Mouse (Mus musculus) small intestine, adult 2 months (tissue): Measurements from ENCODE around the gene Rab27a. TPM values are rescaled to one million over a fixed set of nuclear protein-coding genes. Genes with fewer than 3 reads are reported as not detected.
A peak's percentile ranks its signal among the peaks of the same experiment; 100 is the strongest.
"Not testable (repeated sequence)": the region's sequence is repeated elsewhere in the genome, so short reads cannot be mapped to it uniquely, and the experiment has no call there.

Experiments
- H3K27ac ChIP-seq: fragments of 200-500 bp; 2 replicates; pipeline ENCODE4 v1.5.1; 2012; ENCODE audit warnings: low read depth, low read length, control low read depth, inconsistent platforms; ENCODE audit not compliant: insufficient read depth
- H3K27me3 ChIP-seq: fragments of 200-500 bp; 2 replicates; pipeline ENCODE4 v1.6.1; 2012; ENCODE audit warnings: mild to moderate bottlenecking, moderate library complexity, low read length, inconsistent platforms; ENCODE audit not compliant: control insufficient read depth, insufficient read depth
- H3K36me3 ChIP-seq: fragments of 200-500 bp; 2 replicates; pipeline ENCODE4 v1.6.1; 2012; ENCODE audit warnings: mild to moderate bottlenecking, low read length, control low read depth, inconsistent platforms; ENCODE audit not compliant: control insufficient read depth, insufficient read depth
- H3K4me1 ChIP-seq: fragments of 200-500 bp; 2 replicates; pipeline ENCODE4 v1.6.1; 2012; ENCODE audit warnings: low read length, inconsistent platforms, mixed read lengths; ENCODE audit not compliant: control insufficient read depth, insufficient read depth, insufficient read length
- H3K4me3 ChIP-seq: fragments of 200-500 bp; 2 replicates; pipeline ENCODE4 v1.5.1; 2012; ENCODE audit warnings: low read depth, mild to moderate bottlenecking, control low read depth, inconsistent platforms, low read length, moderate library complexity
- CTCF ChIP-seq: fragments of 200-500 bp; IDR thresholded peaks from 2 replicates; pipeline ENCODE4 v1.5.1; 2012; ENCODE audit warnings: low read depth, mild to moderate bottlenecking, control low read depth, inconsistent platforms, low read length, moderate library complexity, mixed read lengths; ENCODE audit not compliant: insufficient replicate concordance, insufficient read length; ENCODE audit errors: extremely low read depth
- POLR2A ChIP-seq: fragments of 200-500 bp; IDR thresholded peaks from 2 replicates; pipeline ENCODE4 v1.6.1; 2012; ENCODE audit warnings: low read depth, mild to moderate bottlenecking, control low read depth, inconsistent platforms, low read length, moderate library complexity
- WGBS: fragments of 180-500 bp; shearing (Covaris S2); methylation state at CpG from one replicate; pipeline ENCODE4 v1.1.7; 2018; 5-methylcytosine and 5-hydroxymethylcytosine counted together
- polyA plus RNA-seq: library from polyadenylated mRNA; depleted of rRNA; stranded (reverse); fragments of >200 nt; gene quantifications from 2 replicates; pipeline ENCODE4 v1.2.3, GENCODE M21; 2012

Gene Rab27a
- polyA plus RNA-seq, 1 experiment = 6.5 TPM

GRCm38 (mm10) chr9:73063621-73064290, 19.1 kb downstream of the Rab27a start:
- no peaks in the 10 kb centered on the region for H3K36me3 ChIP-seq
- TF ChIP-seq CTCF (no peak), POLR2A (no peak)
- H3K4me1 ChIP-seq = peaks cover 7% of the 10 kb centered on the region
- no peak overlapping the region for H3K4me3 ChIP-seq
- H3K27me3 ChIP-seq = no peaks in the 10 kb centered on the region
- H3K27ac ChIP-seq = no peak overlapping the region
- WGBS = 76% methylated on average over 15 of the region's 15 CpGs

GRCm38 (mm10) chr9:73067086-73067485, 22.4 kb downstream of the Rab27a start:
- TF ChIP-seq POLR2A (no peak), CTCF (no peak)
- Histone ChIP-seq H3K27ac (no peak overlapping the region), H3K36me3 (no peaks in the 10 kb centered on the region), H3K4me1 (peaks cover 12% of the 10 kb centered on the region), H3K4me3 (peak overlapping the region; percentile 17; the same call in 1 of the 2 replicates), H3K27me3 (no peaks in the 10 kb centered on the region)
- WGBS = 47% methylated on average over 10 of the region's 10 CpGs

GRCm38 (mm10) chr9:73068230-73068679, 23.6 kb downstream of the Rab27a start:
- TF ChIP-seq POLR2A (no peak), CTCF (0 out of 2 replicates have a peak, but pooled peaks have one; percentile 1)
- H3K27ac ChIP-seq = peak overlapping the region; percentile 74
- H3K27me3 ChIP-seq = no peaks in the 10 kb centered on the region
- H3K36me3 ChIP-seq = no peaks in the 10 kb centered on the region
- WGBS = 8% methylated on average over 6 of the region's 6 CpGs
- H3K4me1 ChIP-seq = peaks cover 15% of the 10 kb centered on the region
- H3K4me3 ChIP-seq = no peak overlapping the region

GRCm38 (mm10) chr9:73068688-73069087, 24.0 kb downstream of the Rab27a start:
- Histone ChIP-seq H3K36me3 (no peaks in the 10 kb centered on the region), H3K27me3 (no peaks in the 10 kb centered on the region), H3K4me3 (no peak overlapping the region), H3K4me1 (peaks cover 15% of the 10 kb centered on the region), H3K27ac (peak overlapping the region; percentile 74)
- TF ChIP-seq POLR2A = no peak
- no peak for TF ChIP-seq CTCF
- WGBS = 21% methylated on average over 6 of the region's 6 CpGs

- 44% methylated on average over 10 of the region's 10 CpGs for WGBS
- H3K27ac ChIP-seq = peak overlapping the region; percentile 38
- H3K4me3 ChIP-seq = no peak overlapping the region
- TF ChIP-seq CTCF (no peak), POLR2A (no peak)
- H3K36me3 ChIP-seq = no peaks in the 10 kb centered on the region
- H3K4me1 ChIP-seq = peaks cover 15% of the 10 kb centered on the region
- no peaks in the 10 kb centered on the region for H3K27me3 ChIP-seq
Observed at GRCm38 (mm10) chr9:73070971-73071659, 26.5 kb downstream of the Rab27a start.

- H3K27ac ChIP-seq = 0 out of 2 replicates have a peak overlapping the region, but pooled peaks have one; percentile 39
- whole genome bisulfite sequencing = 81% methylated on average over 8 of the region's 8 CpGs
- no peaks in the 10 kb centered on the region for H3K36me3 ChIP-seq
Observed at GRCm38 (mm10) chr9:73072426-73072825, 27.8 kb downstream of the Rab27a start.

GRCm38 (mm10) chr9:73073169-73073568, 28.5 kb downstream of the Rab27a start:
- Histone ChIP-seq H3K27ac (peak overlapping the region; percentile 39; the same call in 1 of the 2 replicates), H3K4me1 (peaks cover 10% of the 10 kb centered on the region), H3K36me3 (no peaks in the 10 kb centered on the region), H3K27me3 (no peaks in the 10 kb centered on the region), H3K4me3 (no peak overlapping the region)
- no peak for TF ChIP-seq POLR2A
- no peak for TF ChIP-seq CTCF
- 81% methylated on average over 5 of the region's 5 CpGs for WGBS

More at GRCm38 (mm10) chr9:73072426-73072825, 27.8 kb downstream of the Rab27a start:
- H3K4me3 ChIP-seq = no peak overlapping the region
- no peaks in the 10 kb centered on the region for H3K27me3 ChIP-seq
- TF ChIP-seq CTCF = no peak
- peaks cover 15% of the 10 kb centered on the region for H3K4me1 ChIP-seq

- not testable (repeated sequence) for H3K27ac ChIP-seq, H3K27me3 ChIP-seq, H3K4me1 ChIP-seq, H3K4me3 ChIP-seq, H3K36me3 ChIP-seq
- 73% methylated on average over 12 of the region's 12 CpGs for WGBS
Observed at GRCm38 (mm10) chr9:73079349-73079748, 34.7 kb downstream of the Rab27a start.
